Mouse (Mus musculus) intestine, embryonic 16.5 days (tissue): ENCODE results near the gene Ddc. TPM values are rescaled to one million over a fixed set of nuclear protein-coding genes. Genes with fewer than 3 reads are reported as not detected.

ENCODE experiments used
- ATAC-seq: fragments of 200-750 bp; cut with Nextera tagmentation; 2 replicates; pipeline ENCODE4 v1.8.0; 2017; ENCODE audit warnings: moderate TSS enrichment, moderate library complexity
- H3K27ac ChIP-seq: fragments of 300-500 bp; sonication (generic); 2 replicates; pipeline ENCODE4 v1.5.1; 2014; ENCODE audit warnings: mild to moderate bottlenecking, low read length
- H3K27me3 ChIP-seq: fragments of 300-500 bp; sonication (generic); replicated peaks from 2 replicates; pipeline ENCODE4 v1.6.1; 2014; ENCODE audit warnings: low read length, control low read depth, mixed read lengths; ENCODE audit not compliant: control insufficient read depth, insufficient read depth
- H3K36me3 ChIP-seq: fragments of 300-500 bp; sonication (generic); 2 replicates; pipeline ENCODE4 v1.6.1; 2014; ENCODE audit warnings: low read length, control low read depth; ENCODE audit not compliant: control insufficient read depth, insufficient read depth
- H3K4me1 ChIP-seq: fragments of 300-500 bp; sonication (generic); 2 replicates; pipeline ENCODE4 v1.6.1; 2014; ENCODE audit warnings: low read length, control low read depth, mixed read lengths; ENCODE audit not compliant: control insufficient read depth, insufficient read depth
- H3K4me2 ChIP-seq: fragments of 300-500 bp; sonication (generic); 2 replicates; pipeline ENCODE4 v1.6.1; 2014; ENCODE audit warnings: low read depth, low read length, control low read depth
- H3K4me3 ChIP-seq: fragments of 300-500 bp; sonication (generic); 2 replicates; pipeline ENCODE4 v1.5.1; 2014; ENCODE audit warnings: mild to moderate bottlenecking, low read length
- H3K9ac ChIP-seq: fragments of 300-500 bp; sonication (generic); 2 replicates; pipeline ENCODE4 v1.6.1; 2014; ENCODE audit warnings: low read depth, low read length
- H3K9me3 ChIP-seq: fragments of 300-500 bp; sonication (generic); 2 replicates; pipeline ENCODE4 v1.6.1; 2016; ENCODE audit warnings: low read length, control low read depth; ENCODE audit not compliant: control insufficient read depth
- WGBS: fragments of 180-500 bp; shearing (Covaris S2); extraction: QIAGEN DNeasy Blood & Tissue Kit; methylation state at CpG from one replicate; pipeline ENCODE4 v1.1.7; 2014; 5-methylcytosine and 5-hydroxymethylcytosine counted together
- polyA plus RNA-seq: library from polyadenylated mRNA; unstranded; fragments of >200 nt; fragmentation: Nextera tagmentation; extraction: Ambion mirVana; gene quantifications from 2 replicates; pipeline ENCODE4 v1.2.1, GENCODE M21; 2015

Ddc gene
- polyA plus RNA-seq, 1 experiment from 2014 or later, result 44.0 TPM

DNA sequence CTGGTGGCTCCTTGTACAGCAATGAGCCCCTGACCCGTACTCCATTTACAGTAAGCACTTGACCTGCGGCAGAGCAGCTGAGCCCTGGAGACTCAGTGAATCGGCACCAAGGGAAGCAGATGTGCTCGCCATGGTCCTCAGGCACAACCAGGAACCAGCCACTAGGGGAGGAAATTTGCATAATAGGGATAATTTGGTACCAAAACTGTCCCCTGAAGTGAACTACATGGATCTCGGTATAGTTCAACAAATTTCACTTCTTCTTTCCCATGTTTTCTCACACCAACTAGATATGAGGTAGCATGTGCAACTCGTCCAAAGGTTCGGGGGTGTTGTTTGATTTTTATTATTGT, 121.1 kb downstream of the Ddc start:
- no peak overlapping the region for H3K27ac ChIP-seq
- no peaks in the 10 kb centered on the region for H3K27me3 ChIP-seq
- ATAC-seq, result no peak
- H3K9me3 ChIP-seq, result no peaks in the 10 kb centered on the region
- 83% methylated on average over 7 of the region's 7 CpGs for WGBS
- no peak overlapping the region for H3K4me3 ChIP-seq
- no peaks in the 10 kb centered on the region for H3K4me1 ChIP-seq
- H3K4me2 ChIP-seq, result no peak overlapping the region
- H3K36me3 ChIP-seq, result no peaks in the 10 kb centered on the region
- no peak overlapping the region for H3K9ac ChIP-seq

- Histone ChIP-seq H3K27ac (no peak overlapping the region), H3K4me3 (no peak overlapping the region), H3K36me3 (no peaks in the 10 kb centered on the region), H3K4me1 (no peaks in the 10 kb centered on the region), H3K9me3 (no peaks in the 10 kb centered on the region), H3K4me2 (no peak overlapping the region), H3K9ac (no peak overlapping the region), H3K27me3 (no peaks in the 10 kb centered on the region)
- ATAC-seq, result no peak
- whole genome bisulfite sequencing, result 66% methylated on average over 4 of the region's 4 CpGs
These were observed 121.7 kb downstream of the Ddc start for GRCm38 (mm10) chr11:11776071-11776821.

GRCm38 (mm10) chr11:11774893-11775292, 123.1 kb downstream of the Ddc start:
- no peak overlapping the region for H3K4me2 ChIP-seq
- H3K9ac ChIP-seq, result no peak overlapping the region
- H3K9me3 ChIP-seq, result no peaks in the 10 kb centered on the region
- WGBS, result 82% methylated on average over 5 of the region's 5 CpGs
- H3K27me3 ChIP-seq, result no peaks in the 10 kb centered on the region
- no peaks in the 10 kb centered on the region for H3K36me3 ChIP-seq
- no peak overlapping the region for H3K4me3 ChIP-seq
- H3K27ac ChIP-seq, result no peak overlapping the region
- H3K4me1 ChIP-seq, result no peaks in the 10 kb centered on the region
- ATAC-seq, result no peak

DNA sequence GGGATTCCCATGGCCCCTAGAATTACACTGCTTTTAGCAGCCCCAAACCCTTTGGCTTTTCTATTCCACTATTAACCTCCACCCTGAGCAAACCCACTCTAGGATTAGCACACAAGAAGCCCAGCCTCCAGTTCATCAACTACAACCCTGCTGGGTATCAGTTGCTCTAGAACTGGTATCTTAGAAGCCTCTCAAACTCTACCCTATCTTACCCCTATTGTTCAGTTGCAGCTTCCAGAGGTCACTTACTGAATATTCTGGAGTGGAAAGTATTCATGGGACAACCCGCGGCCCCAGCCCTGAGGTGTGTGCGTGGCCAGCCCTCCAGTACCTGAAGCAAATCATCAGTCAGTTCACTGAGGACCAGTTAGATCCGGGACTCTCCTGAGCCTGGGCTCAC, 123.6 kb downstream of the Ddc start:
- H3K4me3 ChIP-seq, result no peak overlapping the region
- 92% methylated on average over 4 of the region's 4 CpGs for WGBS
- H3K4me1 ChIP-seq, result no peaks in the 10 kb centered on the region
- H3K36me3 ChIP-seq, result no peaks in the 10 kb centered on the region
- H3K4me2 ChIP-seq, result no peak overlapping the region
- no peaks in the 10 kb centered on the region for H3K27me3 ChIP-seq
- H3K9ac ChIP-seq, result no peak overlapping the region
- H3K9me3 ChIP-seq, result no peaks in the 10 kb centered on the region
- H3K27ac ChIP-seq, result no peak overlapping the region
- no peak for ATAC-seq

DNA sequence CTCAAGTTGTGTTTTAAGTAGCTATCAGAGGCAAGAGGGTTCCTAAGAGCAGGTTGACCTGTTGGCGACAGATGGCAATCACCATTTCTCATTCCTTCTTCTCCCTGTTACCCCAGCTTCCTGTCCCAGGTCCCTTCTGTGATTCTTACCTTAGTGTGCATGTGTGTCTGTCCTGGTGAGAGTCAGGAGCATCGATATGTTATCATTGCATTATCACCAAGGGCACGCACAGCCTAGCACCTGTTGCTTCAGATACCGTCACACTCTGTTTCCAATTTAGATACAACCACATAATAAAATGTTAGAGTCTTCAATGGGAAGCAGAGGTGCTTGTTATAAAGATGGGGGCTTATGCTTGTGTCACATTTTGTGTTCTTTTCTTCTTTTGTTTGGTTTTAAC, 125.7 kb downstream of the Ddc start:
- Histone ChIP-seq H3K27me3 (no peaks in the 10 kb centered on the region), H3K4me1 (no peaks in the 10 kb centered on the region), H3K36me3 (no peaks in the 10 kb centered on the region), H3K4me2 (no peak overlapping the region), H3K27ac (no peak overlapping the region), H3K9ac (no peak overlapping the region), H3K9me3 (no peaks in the 10 kb centered on the region), H3K4me3 (no peak overlapping the region)
- 86% methylated on average over 4 of the region's 4 CpGs for WGBS
- ATAC-seq, result no peak

DNA sequence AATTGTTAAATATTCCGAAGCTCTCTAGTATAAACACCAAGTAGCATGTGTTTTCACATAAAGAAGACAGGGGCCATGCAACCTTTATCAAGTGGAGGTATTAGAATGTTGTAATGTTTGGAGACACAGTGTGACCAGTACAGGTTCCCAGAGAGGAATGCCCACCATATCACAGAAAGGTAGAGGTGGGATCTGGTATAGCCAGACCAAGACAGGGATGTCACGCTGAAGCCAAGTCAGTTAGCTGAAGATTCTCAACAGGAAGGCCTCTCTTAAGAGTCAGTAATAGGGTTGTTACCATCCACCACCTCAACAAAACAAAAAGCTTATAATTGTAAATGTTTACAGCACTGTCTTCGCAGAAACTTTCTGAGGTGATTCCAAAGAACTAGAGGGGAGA, 127.3 kb downstream of the Ddc start:
- H3K36me3 ChIP-seq, result no peaks in the 10 kb centered on the region
- WGBS, result 84% methylated on average over 3 of the region's 3 CpGs
- H3K27ac ChIP-seq, result no peak overlapping the region
- H3K4me3 ChIP-seq, result no peak overlapping the region
- H3K4me1 ChIP-seq, result no peaks in the 10 kb centered on the region
- no peak overlapping the region for H3K9ac ChIP-seq
- H3K27me3 ChIP-seq, result no peaks in the 10 kb centered on the region
- no peak overlapping the region for H3K4me2 ChIP-seq
- H3K9me3 ChIP-seq, result no peaks in the 10 kb centered on the region
- ATAC-seq, result no peak

GRCm38 (mm10) chr11:11769281-11769680, 128.7 kb downstream of the Ddc start:
- no peak overlapping the region for H3K9ac ChIP-seq
- no peaks in the 10 kb centered on the region for H3K4me1 ChIP-seq
- no peak for ATAC-seq
- H3K9me3 ChIP-seq, result no peaks in the 10 kb centered on the region
- H3K27ac ChIP-seq, result no peak overlapping the region
- H3K36me3 ChIP-seq, result no peaks in the 10 kb centered on the region
- H3K4me3 ChIP-seq, result no peak overlapping the region
- H3K27me3 ChIP-seq, result no peaks in the 10 kb centered on the region
- H3K4me2 ChIP-seq, result no peak overlapping the region
- 91% methylated on average over 20 of the region's 20 CpGs for WGBS

- Histone ChIP-seq H3K27me3 (no peaks in the 10 kb centered on the region), H3K9ac (no peak overlapping the region), H3K9me3 (no peaks in the 10 kb centered on the region), H3K36me3 (no peaks in the 10 kb centered on the region), H3K4me2 (no peak overlapping the region), H3K4me3 (no peak overlapping the region), H3K4me1 (no peaks in the 10 kb centered on the region), H3K27ac (no peak overlapping the region)
- no peak for ATAC-seq
- WGBS, result 79% methylated on average over 2 of the region's 2 CpGs
These were observed 129.9 kb downstream of the Ddc start for GRCm38 (mm10) chr11:11768057-11768456.

DNA sequence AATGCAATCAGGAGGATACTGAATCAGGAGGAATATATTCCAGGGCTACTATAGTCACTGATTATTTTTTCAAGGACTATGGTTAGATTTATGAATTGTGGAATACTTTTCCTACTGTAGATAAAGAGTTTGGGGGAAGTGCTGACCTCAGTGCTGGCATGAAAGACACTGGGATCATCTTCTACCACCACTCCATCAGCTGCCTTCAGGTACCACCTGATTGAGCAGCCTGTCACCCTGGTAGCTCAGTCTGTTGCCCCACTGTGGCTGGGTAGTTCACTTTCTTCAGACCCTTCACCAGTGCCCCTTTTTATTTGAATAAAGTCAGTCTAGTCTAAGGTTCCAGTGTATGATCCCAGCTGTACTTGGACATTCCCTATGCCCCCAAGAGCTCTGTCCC, 131.2 kb downstream of the Ddc start:
- Histone ChIP-seq H3K4me3 (no peak overlapping the region), H3K9me3 (no peaks in the 10 kb centered on the region), H3K36me3 (no peaks in the 10 kb centered on the region), H3K27ac (no peak overlapping the region), H3K27me3 (no peaks in the 10 kb centered on the region), H3K9ac (no peak overlapping the region), H3K4me1 (no peaks in the 10 kb centered on the region), H3K4me2 (no peak overlapping the region)
- no peak for ATAC-seq

- Histone ChIP-seq H3K4me3 (no peak overlapping the region), H3K4me1 (no peaks in the 10 kb centered on the region), H3K9ac (no peak overlapping the region), H3K9me3 (no peaks in the 10 kb centered on the region), H3K27ac (no peak overlapping the region), H3K36me3 (no peaks in the 10 kb centered on the region), H3K27me3 (no peaks in the 10 kb centered on the region), H3K4me2 (no peak overlapping the region)
- WGBS, result 92% methylated on average over 1 of the region's 1 CpGs
- no peak for ATAC-seq
These were observed 131.8 kb downstream of the Ddc start for GRCm38 (mm10) chr11:11766105-11766504.
